Mouse (Mus musculus) monocyte, adult 5-6 weeks (primary cell): Measurements from ENCODE around the gene Btbd35f9. TPM values are rescaled to one million over a fixed set of nuclear protein-coding genes. Genes with fewer than 3 reads are reported as not detected.
"Not testable (repeated sequence)": the region's sequence is repeated elsewhere in the genome, so short reads cannot be mapped to it uniquely, and the experiment has no call there.

Source experiments
- ATAC-seq: fragments of 153-309, 156-312 bp; replicated peaks from 2 replicates; pipeline ENCODE4 v1.8.0; 2017; ENCODE audit warnings: mild to moderate bottlenecking; ENCODE audit not compliant: low TSS enrichment, insufficient number of reproducible peaks, severe bottlenecking, poor library complexity, low FRiP score
- total RNA-seq: library from RNA; stranded (forward); fragments of 200-1000, 200-491, 200-594 nt; gene quantifications from 3 replicates; pipeline ENCODE4 v1.2.3, GENCODE M21; 2017

Gene Btbd35f9
- not detected in 3 replicates for total RNA-seq

GRCm38 (mm10) chrX:34161399-34161798 is at the start of gene Btbd35f9:
TSS of gene Btbd35f9 (minus strand) at chrX:34161499.
- ATAC-seq, result not testable (repeated sequence)

Other genes with a start within 250 kb of the Btbd35f9 start
- not detected in 3 replicates for gene Btbd35f6, start 205.0 kb downstream of the Btbd35f9 start, total RNA-seq
- not detected in 3 replicates for gene Gm21870, start 174.7 kb downstream of the Btbd35f9 start, total RNA-seq
- gene Spin2g, start 77.2 kb upstream of the Btbd35f9 start, total RNA-seq, result not detected in 3 replicates